Mouse (Mus musculus) frontal cortex, postnatal 10 days (tissue): ENCODE results near the gene Vps52.

Experiments
- DNase-seq, 2 experiments: peaks; one replicate each; pipeline ENCODE4 v3.0.0; 2022; ENCODE audit warnings: low spot score in 2 of 2, mixed read lengths in 1 of 2

Gene Vps52

GRCm38 (mm10) chr17:33955555-33956214 lies at the start of gene Vps52, which contains the start of gene Rps18:
Gene Vps52 (plus strand): TSS chr17:33955812.
Gene Rps18 (minus strand): TSS chr17:33956001.
- peak; percentile 95 to 97 for DNase-seq

- peak; percentile 71 to 73 for DNase-seq
Observed at GRCm38 (mm10) chr17:33908331-33909076, 47.1 kb upstream of the Vps52 start.

- peak; percentile 98 to 99 for DNase-seq
Observed at GRCm38 (mm10) chr17:33909077-33909868, 46.3 kb upstream of the Vps52 start, which contains the start of gene Daxx. Gene Daxx (plus strand): TSS chr17:33909414.

GRCm38 (mm10) chr17:33909869-33910250 lies 45.8 kb upstream of the Vps52 start:
- peak in 1 of 2 experiments; percentile 27 for DNase-seq

- DNase-seq: peak in 1 of 2 experiments; percentile 5
Observed at GRCm38 (mm10) chr17:33910346-33911051, 45.1 kb upstream of the Vps52 start.

GRCm38 (mm10) chr17:33911052-33911812 lies 44.4 kb upstream of the Vps52 start:
- peak in 1 of 2 experiments; percentile 34 for DNase-seq

- no peak for DNase-seq
Observed at GRCm38 (mm10) chr17:33911813-33912414, 43.7 kb upstream of the Vps52 start.

GRCm38 (mm10) chr17:33913264-33913663 lies 42.3 kb upstream of the Vps52 start:
- no peak for DNase-seq

GRCm38 (mm10) chr17:33913905-33914304 lies 41.7 kb upstream of the Vps52 start:
- no peak for DNase-seq

GRCm38 (mm10) chr17:33914969-33915391 lies 40.6 kb upstream of the Vps52 start:
- no peak for DNase-seq

GRCm38 (mm10) chr17:33915671-33916250 lies 39.9 kb upstream of the Vps52 start, which contains the start of the genes Tapbp and Zbtb22:
Gene Tapbp (plus strand): TSS chr17:33915899.
Gene Zbtb22 (plus strand): TSS chr17:33915904.
- peak; percentile 94 to 95 for DNase-seq

- no peak for DNase-seq
Observed at GRCm38 (mm10) chr17:33916294-33916693, 39.3 kb upstream of the Vps52 start.

- DNase-seq: peak in 1 of 2 experiments; percentile 27
Observed at GRCm38 (mm10) chr17:33916847-33917655, 38.6 kb upstream of the Vps52 start.

- DNase-seq: peak in 1 of 2 experiments; percentile 18
Observed at GRCm38 (mm10) chr17:33917656-33918292, 37.8 kb upstream of the Vps52 start.

- DNase-seq: no peak
Observed at GRCm38 (mm10) chr17:33918293-33919203, 37.1 kb upstream of the Vps52 start.

- DNase-seq: peak in 1 of 2 experiments; percentile 51
Observed at GRCm38 (mm10) chr17:33919351-33920281, 36.0 kb upstream of the Vps52 start.
